Mouse (Mus musculus): ENCODE results near the gene Tekt4.

DNA sequence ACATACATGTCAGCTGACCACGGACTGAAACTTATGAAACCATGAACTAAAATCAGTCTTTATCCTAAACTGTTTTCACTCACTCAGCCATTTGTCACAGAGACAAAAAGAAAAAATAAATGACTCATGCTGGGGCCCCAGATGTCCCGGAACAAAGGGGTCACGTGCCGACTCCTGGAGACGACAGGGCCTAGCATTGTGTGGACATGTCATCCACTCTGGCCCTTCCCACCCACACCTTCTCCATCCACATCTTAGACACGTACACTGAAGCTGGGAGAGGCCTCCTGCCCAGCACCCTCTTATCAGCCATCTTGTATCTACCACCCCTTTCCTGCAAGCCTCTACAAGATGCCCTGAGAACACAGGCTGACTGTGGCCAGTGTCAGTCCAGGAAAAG lies 36.4 kb upstream of the Tekt4 start:
- TF ChIP-seq CTCF (conservative IDR thresholded peaks at IDR 0.05; ENCODE audit: low read length) (no peak), POU5F1 (IDR thresholded peaks at IDR 0.05; ENCODE audit: borderline replicate concordance, low read length) (no peak)
